Mouse (Mus musculus) bone marrow, adult 2 months (tissue): ENCODE measurements around the gene Ist1. TPM values are rescaled to one million over a fixed set of nuclear protein-coding genes. Genes with fewer than 3 reads are reported as not detected.
A peak's percentile ranks its signal among the peaks of the same experiment; 100 is the strongest.

Experiments used
- H3K27ac ChIP-seq: fragments of 200-500 bp; 2 replicates; pipeline ENCODE4 v1.5.1; 2012; ENCODE audit warnings: low read depth, mild to moderate bottlenecking, control low read depth, inconsistent platforms, low read length; ENCODE audit not compliant: control insufficient read depth, poor library complexity, insufficient read depth
- H3K4me1 ChIP-seq: fragments of 200-500 bp; 2 replicates; pipeline ENCODE4 v1.6.1; 2011; ENCODE audit warnings: low read length; ENCODE audit not compliant: control insufficient read depth, insufficient read depth
- H3K4me3 ChIP-seq: fragments of 200-500 bp; replicated peaks from 2 replicates; pipeline ENCODE3; 2011; ENCODE audit warnings: mild to moderate bottlenecking, low read depth, low read length, control low read depth; ENCODE audit not compliant: control insufficient read depth
- CTCF ChIP-seq: fragments of 200-500 bp; IDR thresholded peaks from 2 replicates; pipeline ENCODE4 v1.5.1; 2011; ENCODE audit warnings: low read length, control low read depth; ENCODE audit not compliant: control insufficient read depth, insufficient read depth
- POLR2A ChIP-seq: fragments of 200-500 bp; IDR thresholded peaks from 2 replicates; pipeline ENCODE4 v1.6.1; 2011; ENCODE audit warnings: low read depth, mild to moderate bottlenecking, control low read depth, low read length, borderline replicate concordance; ENCODE audit not compliant: control insufficient read depth
- WGBS: fragments of 180-500 bp; shearing (Covaris S2); methylation state at CpG from one replicate; pipeline ENCODE4 v1.1.7; 2018; 5-methylcytosine and 5-hydroxymethylcytosine counted together
- polyA plus RNA-seq: library from polyadenylated mRNA; stranded (reverse); fragments of >200 nt; gene quantifications from 2 replicates; pipeline ENCODE4 v1.2.4, GENCODE M21; 2011; ENCODE audit warnings: low replicate concordance; ENCODE audit not compliant: missing spikeins, insufficient read depth, insufficient read length

Ist1 gene
- polyA plus RNA-seq, 1 experiment, result 55.7 TPM

DNA sequence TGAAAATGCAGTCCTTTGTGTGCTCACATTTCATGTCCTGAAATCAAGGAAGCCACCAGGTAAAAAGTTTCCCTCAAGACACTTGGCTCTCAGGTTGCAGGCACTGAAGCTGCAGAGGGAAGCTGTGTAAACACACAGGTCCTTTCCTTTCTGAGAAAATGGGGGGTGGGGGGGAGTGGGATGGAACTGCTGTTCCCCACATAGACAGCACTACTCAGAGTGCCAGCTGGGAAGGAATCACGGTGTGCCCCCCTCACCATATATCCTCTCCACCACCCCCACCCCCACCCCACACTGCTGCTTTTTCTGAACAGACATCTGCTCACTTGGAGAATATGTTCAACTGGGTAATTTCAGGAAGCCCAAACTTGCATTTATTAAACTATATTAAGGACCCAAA lies 19.5 kb upstream of the Ist1 start:
- H3K4me1 ChIP-seq, result no peaks in the 10 kb centered on the region; the same call in 1 of the 2 replicates
- no peak for TF ChIP-seq POLR2A
- no peak for TF ChIP-seq CTCF
- H3K4me3 ChIP-seq, result no peak overlapping the region
- 67% methylated on average over 1 of the region's 1 CpGs for WGBS
- H3K27ac ChIP-seq, result no peak overlapping the region

DNA sequence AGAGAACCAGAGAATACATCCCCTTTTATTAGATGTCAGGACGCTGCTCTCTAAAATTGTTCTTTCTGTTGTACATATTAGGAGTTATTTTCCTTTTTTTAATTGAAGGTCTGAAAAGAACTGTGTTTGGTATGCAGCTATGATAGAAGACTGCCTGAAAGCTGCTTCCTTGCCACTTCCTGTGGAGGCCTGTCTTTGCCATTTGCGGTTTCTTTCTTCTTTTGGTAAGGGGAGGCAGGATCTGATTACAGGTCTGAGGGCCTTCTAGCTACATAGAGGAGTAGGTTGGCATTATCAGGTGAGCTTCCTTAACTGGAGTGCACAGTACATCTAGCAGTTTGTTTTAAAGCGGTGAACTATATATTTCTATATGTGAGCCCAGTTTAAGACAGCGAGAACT lies 14.9 kb upstream of the Ist1 start:
- H3K4me3 ChIP-seq, result no peak overlapping the region
- no peak overlapping the region for H3K27ac ChIP-seq
- TF ChIP-seq CTCF (no peak), POLR2A (no peak)
- H3K4me1 ChIP-seq, result no peaks in the 10 kb centered on the region; the same call in 1 of the 2 replicates
- WGBS, result 73% methylated on average over 4 of the region's 4 CpGs

DNA sequence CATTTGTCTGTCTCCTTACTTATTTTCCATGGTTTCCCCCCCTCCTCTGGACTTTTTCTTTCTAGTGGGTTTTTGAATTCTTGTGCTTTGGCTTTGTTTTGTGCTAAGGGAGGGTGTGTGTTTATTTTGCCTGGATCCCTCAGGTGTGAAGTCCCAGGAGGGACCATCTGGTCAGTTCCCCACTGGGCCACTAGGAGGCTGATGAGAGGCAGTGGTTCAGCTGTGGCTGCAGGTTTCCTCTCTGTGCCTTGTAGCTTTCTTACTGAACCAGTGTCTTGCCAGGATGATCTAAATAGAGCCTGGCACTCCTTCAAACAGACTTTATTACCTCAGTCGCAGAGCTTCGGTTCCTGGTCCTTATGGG lies 13.8 kb upstream of the Ist1 start:
- H3K4me3 ChIP-seq, result peak overlapping the region; percentile 31
- H3K4me1 ChIP-seq, result no peaks in the 10 kb centered on the region; the same call in 1 of the 2 replicates
- 4% methylated on average over 2 of the region's 2 CpGs for WGBS
- H3K27ac ChIP-seq, result no peak overlapping the region
- peak; percentile 94 for TF ChIP-seq CTCF
- TF ChIP-seq POLR2A, result no peak

- 9% methylated on average over 27 of the region's 30 CpGs for WGBS
Observed at GRCm38 (mm10) chr8:109706076-109706873, 13.2 kb upstream of the Ist1 start.

DNA sequence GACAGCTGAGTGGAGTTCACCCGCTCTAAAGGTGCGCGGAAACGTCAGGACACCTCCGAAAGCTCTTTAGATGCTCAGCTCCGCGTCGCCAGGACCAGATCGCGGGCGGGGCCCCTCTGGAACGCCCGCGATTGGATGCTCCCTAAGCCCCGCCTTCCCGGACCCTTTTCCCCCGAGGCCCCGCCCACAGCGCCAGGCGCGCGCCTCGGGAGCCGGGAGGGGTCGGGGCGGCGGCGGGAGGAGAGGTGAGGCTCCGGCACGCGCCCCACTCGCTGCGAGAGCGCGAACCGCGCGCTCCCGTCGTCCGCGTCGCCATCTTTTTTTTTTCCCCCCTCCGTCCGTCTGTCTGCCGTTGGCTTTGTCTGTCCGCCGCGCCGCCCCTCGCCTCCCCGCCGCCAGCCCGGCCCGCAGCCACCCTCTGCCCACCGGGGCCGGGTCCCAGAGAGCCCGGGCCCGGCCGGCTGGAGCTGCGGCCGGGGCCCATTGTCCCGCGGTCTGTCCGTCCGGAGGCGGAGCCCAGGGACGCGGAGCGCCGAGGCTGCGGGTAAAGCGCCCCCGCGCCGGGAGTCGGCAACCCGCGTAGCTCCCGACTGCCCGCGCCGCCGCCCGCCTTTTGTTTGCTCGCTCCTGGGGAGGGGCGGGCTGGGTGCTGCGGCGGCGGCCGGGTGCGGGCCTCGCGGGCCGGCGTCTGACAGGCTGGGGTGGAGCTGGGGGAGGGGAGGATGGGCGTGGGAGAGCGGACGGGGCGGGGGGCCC lies 12.4 kb upstream of the Ist1 start, which contains the start of gene Zfp821:
Gene Zfp821 (plus strand): TSS at position 227 of the 756 bp plus-strand sequence.
- H3K27ac ChIP-seq, result peak within 1 kb of the TSS; percentile 95
- H3K4me3 ChIP-seq, result peak within 1 kb of the TSS; percentile 78
- TF ChIP-seq POLR2A (peak; percentile 42; the same call in 1 of the 2 replicates), CTCF (no peak)
- no peaks in the 10 kb centered on the region; the same call in 1 of the 2 replicates for H3K4me1 ChIP-seq
- WGBS, result under 1% methylated on average over 93 of the region's 100 CpGs

More at GRCm38 (mm10) chr8:109706076-109706873, 13.2 kb upstream of the Ist1 start:
- Histone ChIP-seq H3K4me3 (peak overlapping the region; percentile 56), H3K4me1 (no peaks in the 10 kb centered on the region; the same call in 1 of the 2 replicates), H3K27ac (peak overlapping the region; percentile 12; the same call in 1 of the 2 replicates)
- TF ChIP-seq CTCF (no peak), POLR2A (no peak)

DNA sequence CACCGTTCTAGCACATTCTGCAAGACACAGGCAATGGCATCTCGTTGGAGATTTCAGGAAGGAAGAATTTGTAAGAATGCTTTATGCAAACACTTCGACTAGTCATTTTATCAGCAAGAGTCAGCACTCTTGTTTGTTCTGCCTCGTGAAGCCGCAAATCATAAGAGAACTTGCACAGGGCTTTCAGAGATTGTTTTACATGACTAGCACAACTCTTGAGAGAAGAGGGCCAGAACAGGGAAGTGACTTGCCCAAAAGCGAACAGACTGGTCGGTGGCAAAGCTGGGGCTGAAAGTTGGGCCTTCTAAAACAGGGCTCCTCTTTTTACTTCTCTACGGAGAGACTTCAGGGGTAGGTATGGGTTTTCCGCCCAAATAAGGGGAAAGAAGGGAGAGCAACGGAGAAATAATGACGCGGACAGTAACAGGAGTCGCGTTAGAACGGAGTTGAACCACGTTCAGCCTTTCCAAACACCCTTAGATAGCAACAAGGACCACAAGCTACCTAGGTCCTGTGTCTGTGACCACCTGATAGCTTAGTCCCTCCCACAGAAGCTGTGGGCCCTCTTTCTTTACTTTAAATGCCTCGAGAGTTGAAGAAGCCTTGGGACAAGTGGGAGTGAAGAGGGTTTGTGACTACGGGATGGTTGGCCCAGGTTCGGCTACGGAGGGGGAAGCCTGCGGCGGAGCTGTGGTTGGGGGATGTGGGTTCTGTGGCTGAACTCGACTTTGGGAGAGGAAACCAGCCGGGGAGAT lies 11.7 kb upstream of the Ist1 start:
- TF ChIP-seq POLR2A (no peak), CTCF (no peak)
- 2% methylated on average over 24 of the region's 24 CpGs for WGBS
- Histone ChIP-seq H3K4me1 (no peaks in the 10 kb centered on the region; the same call in 1 of the 2 replicates), H3K27ac (peak overlapping the region; percentile 95), H3K4me3 (peak overlapping the region; percentile 78)

DNA sequence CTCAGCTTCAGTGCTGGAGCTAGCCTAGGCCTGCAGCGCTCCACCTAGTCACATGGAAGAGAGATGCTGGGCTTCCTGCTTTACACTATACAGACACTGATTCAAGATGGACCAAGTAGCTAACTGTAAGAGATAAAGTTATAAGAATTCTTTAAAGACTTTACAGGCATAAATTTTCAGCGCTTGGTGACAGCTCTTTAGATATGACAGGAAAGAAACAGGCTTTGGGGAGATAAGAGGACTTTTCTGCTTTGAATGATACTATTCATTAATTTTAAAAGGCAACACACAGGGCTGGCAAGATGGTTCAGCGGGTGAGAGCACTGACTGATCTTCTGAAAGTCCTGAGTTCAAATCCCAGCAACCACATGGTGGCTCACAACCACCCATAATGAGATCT lies 5.4 kb upstream of the Ist1 start:
- Histone ChIP-seq H3K4me1 (peaks cover 1% of the 10 kb centered on the region; the same call in 1 of the 2 replicates), H3K4me3 (no peak overlapping the region), H3K27ac (no peak overlapping the region)
- TF ChIP-seq CTCF (no peak), POLR2A (no peak)
- WGBS, result 74% methylated on average over 3 of the region's 3 CpGs
